Mouse (Mus musculus): ENCODE data around the gene Pex11g. TPM values are rescaled to one million over a fixed set of nuclear protein-coding genes. Genes with fewer than 3 reads are reported as not detected.
A peak's percentile ranks its signal among the peaks of the same experiment; 100 is the strongest.

Pex11g gene
- total and polyA plus RNA-seq, 2 experiments = 27.8 to 51.2 TPM

- H3K27me3 ChIP-seq (ENCODE audit: control insufficient read depth, insufficient read depth, low read length) = no peaks in the 10 kb centered on the region
- H3K4me3 ChIP-seq (ENCODE audit: insufficient read depth, low read depth, low read length) = peak overlapping the region; percentile 50
- no peaks in the 10 kb centered on the region for H3K79me2 ChIP-seq (ENCODE audit: control insufficient read depth, insufficient read depth, low read length)
- peaks cover 6% of the 10 kb centered on the region for H3K4me1 ChIP-seq (ENCODE audit: control insufficient read depth, insufficient read depth, low read length)
- peaks cover 3% of the 10 kb centered on the region; the same call in 1 of the 2 replicates for H3K36me3 ChIP-seq (ENCODE audit: control insufficient read depth, insufficient read depth, low read length)
- TF ChIP-seq POLR2A (IDR thresholded peaks at IDR 0.05; ENCODE audit: extremely low read depth, insufficient read depth, low read length) = no peak
- no peak for TF ChIP-seq CTCF (IDR thresholded peaks at IDR 0.05; ENCODE audit: low read depth, low read length)
- 13% methylated on average over 13 of the region's 13 CpGs for WGBS
- DNase-seq (ENCODE audit: extremely low read depth, low read depth, low spot score) = peak; percentile 16
- H3K9ac ChIP-seq (ENCODE audit: low read depth, low read length) = peak overlapping the region; percentile 36
- peak overlapping the region; percentile 68 for H3K27ac ChIP-seq (replicated peaks; ENCODE audit: insufficient read depth, low read depth, low read length)
Measured at GRCm38 (mm10) chr8:3514681-3515247, 47.3 kb upstream of the Pex11g start.

- 79% methylated on average over 6 of the region's 6 CpGs for WGBS
- DNase-seq (ENCODE audit: extremely low read depth, low read depth, low spot score) = no peak
- H3K36me3 ChIP-seq (ENCODE audit: control insufficient read depth, insufficient read depth, low read length) = peaks cover 9% of the 10 kb centered on the region; the same call in 1 of the 2 replicates
Measured at GRCm38 (mm10) chr8:3507979-3508754, 40.7 kb upstream of the Pex11g start.

DNA sequence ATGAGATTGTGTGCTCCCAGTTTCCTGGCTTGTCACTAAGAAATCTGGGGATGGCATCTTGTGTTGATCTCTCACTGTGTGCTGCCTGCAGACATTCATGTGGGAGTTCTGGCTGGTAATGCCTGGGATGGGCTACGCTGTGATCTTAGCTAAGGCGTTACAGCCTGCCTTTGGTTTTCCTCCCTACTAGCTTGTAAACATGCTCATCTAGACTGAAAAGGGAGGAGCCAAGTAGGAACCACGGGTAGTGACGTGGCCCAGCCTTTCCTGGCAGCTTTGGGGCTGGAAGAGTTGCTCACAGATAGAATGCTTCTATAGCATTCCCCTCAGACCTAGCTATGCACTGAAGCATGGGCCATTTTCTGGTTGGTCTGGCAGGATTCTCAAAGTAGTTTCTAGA lies 34.7 kb upstream of the Pex11g start:
- Histone ChIP-seq H3K4me3 (ENCODE audit: insufficient read depth, low read depth, low read length) (no peak overlapping the region), H3K9ac (ENCODE audit: low read depth, low read length) (no peak overlapping the region), H3K36me3 (ENCODE audit: control insufficient read depth, insufficient read depth, low read length) (peaks cover 4% of the 10 kb centered on the region; the same call in 1 of the 2 replicates), H3K4me1 (ENCODE audit: control insufficient read depth, insufficient read depth, low read length) (peaks cover 9% of the 10 kb centered on the region), H3K27me3 (ENCODE audit: control insufficient read depth, insufficient read depth, low read length) (no peaks in the 10 kb centered on the region), H3K27ac (replicated peaks; ENCODE audit: insufficient read depth, low read depth, low read length) (no peak overlapping the region), H3K79me2 (ENCODE audit: control insufficient read depth, insufficient read depth, low read length) (no peaks in the 10 kb centered on the region; the same call in 1 of the 2 replicates)
- no peak for DNase-seq (ENCODE audit: extremely low read depth, low read depth, low spot score)
- TF ChIP-seq CTCF (IDR thresholded peaks at IDR 0.05; ENCODE audit: low read depth, low read length) = no peak
- no peak for TF ChIP-seq POLR2A (IDR thresholded peaks at IDR 0.05; ENCODE audit: extremely low read depth, insufficient read depth, low read length)
- 42% methylated on average over 4 of the region's 4 CpGs for WGBS

More at GRCm38 (mm10) chr8:3507979-3508754, 40.7 kb upstream of the Pex11g start:
- no peak overlapping the region for H3K27ac ChIP-seq (replicated peaks; ENCODE audit: insufficient read depth, low read depth, low read length)
- no peak overlapping the region for H3K9ac ChIP-seq (ENCODE audit: low read depth, low read length)
- H3K4me3 ChIP-seq (ENCODE audit: insufficient read depth, low read depth, low read length) = no peak overlapping the region
- H3K79me2 ChIP-seq (ENCODE audit: control insufficient read depth, insufficient read depth, low read length) = no peaks in the 10 kb centered on the region
- H3K4me1 ChIP-seq (ENCODE audit: control insufficient read depth, insufficient read depth, low read length) = no peaks in the 10 kb centered on the region
- no peak for TF ChIP-seq POLR2A (IDR thresholded peaks at IDR 0.05; ENCODE audit: extremely low read depth, insufficient read depth, low read length)
- no peak for TF ChIP-seq CTCF (IDR thresholded peaks at IDR 0.05; ENCODE audit: low read depth, low read length)
- no peaks in the 10 kb centered on the region for H3K27me3 ChIP-seq (ENCODE audit: control insufficient read depth, insufficient read depth, low read length)

GRCm38 (mm10) chr8:3500235-3501090 lies 33.0 kb upstream of the Pex11g start, which contains the start of gene Mcoln1:
Gene Mcoln1, plus strand, starts transcription at chr8:3500457.
- H3K4me1 ChIP-seq (ENCODE audit: control insufficient read depth, insufficient read depth, low read length) = peaks cover 9% of the 10 kb centered on the region
- peak; percentile 91 for DNase-seq (ENCODE audit: extremely low read depth, low read depth, low spot score)
- peak within 1 kb of the TSS; percentile 76 for H3K4me3 ChIP-seq (ENCODE audit: insufficient read depth, low read depth, low read length)
- H3K79me2 ChIP-seq (ENCODE audit: control insufficient read depth, insufficient read depth, low read length) = peaks cover 5% of the 10 kb centered on the region; the same call in 1 of the 2 replicates
- under 1% methylated on average over 70 of the region's 70 CpGs for WGBS
- no peaks in the 10 kb centered on the region for H3K27me3 ChIP-seq (ENCODE audit: control insufficient read depth, insufficient read depth, low read length)
- no peaks in the 10 kb centered on the region for H3K36me3 ChIP-seq (ENCODE audit: control insufficient read depth, insufficient read depth, low read length)
- H3K27ac ChIP-seq (replicated peaks; ENCODE audit: insufficient read depth, low read depth, low read length) = peak within 1 kb of the TSS; percentile 92
- TF ChIP-seq CTCF (IDR thresholded peaks at IDR 0.05; ENCODE audit: low read depth, low read length) (no peak), POLR2A (IDR thresholded peaks at IDR 0.05; ENCODE audit: extremely low read depth, insufficient read depth, low read length) (peak; percentile 70)
- H3K9ac ChIP-seq (ENCODE audit: low read depth, low read length) = peak within 1 kb of the TSS; percentile 86

GRCm38 (mm10) chr8:3499751-3500150 lies 32.3 kb upstream of the Pex11g start:
- TF ChIP-seq CTCF (IDR thresholded peaks at IDR 0.05; ENCODE audit: low read depth, low read length) = no peak
- TF ChIP-seq POLR2A (IDR thresholded peaks at IDR 0.05; ENCODE audit: extremely low read depth, insufficient read depth, low read length) = no peak
- H3K4me3 ChIP-seq (ENCODE audit: insufficient read depth, low read depth, low read length) = peak overlapping the region; percentile 60
- peak overlapping the region; percentile 86 for H3K9ac ChIP-seq (ENCODE audit: low read depth, low read length)
- no peaks in the 10 kb centered on the region for H3K36me3 ChIP-seq (ENCODE audit: control insufficient read depth, insufficient read depth, low read length)
- H3K27me3 ChIP-seq (ENCODE audit: control insufficient read depth, insufficient read depth, low read length) = no peaks in the 10 kb centered on the region
- peaks cover 9% of the 10 kb centered on the region for H3K4me1 ChIP-seq (ENCODE audit: control insufficient read depth, insufficient read depth, low read length)
- no peak for DNase-seq (ENCODE audit: extremely low read depth, low read depth, low spot score)
- WGBS = 3% methylated on average over 8 of the region's 8 CpGs
- peak overlapping the region; percentile 92 for H3K27ac ChIP-seq (replicated peaks; ENCODE audit: insufficient read depth, low read depth, low read length)
- peaks cover 5% of the 10 kb centered on the region; the same call in 1 of the 2 replicates for H3K79me2 ChIP-seq (ENCODE audit: control insufficient read depth, insufficient read depth, low read length)
